Mouse (Mus musculus) intestine, embryonic 14.5 days (tissue): Measurements from ENCODE around the gene Txnip. TPM values are rescaled to one million over a fixed set of nuclear protein-coding genes. Genes with fewer than 3 reads are reported as not detected.

ENCODE experiments used
- ATAC-seq: fragments of 200-750 bp; cut with Nextera tagmentation; replicated peaks from 2 replicates; pipeline ENCODE4 v1.8.0; 2017; ENCODE audit warnings: low read depth, moderate number of reproducible peaks, moderate TSS enrichment, moderate library complexity; ENCODE audit not compliant: low FRiP score, low TSS enrichment
- DNase-seq: peaks from one replicate; pipeline ENCODE4 v3.0.0-alpha.2; 2018; ENCODE audit warnings: low spot score
- H3K27ac ChIP-seq: fragments of 300-500 bp; sonication (generic); 2 replicates; pipeline ENCODE4 v1.5.1; 2014; ENCODE audit warnings: low read depth, mild to moderate bottlenecking, control low read depth
- H3K27me3 ChIP-seq: fragments of 300-500 bp; sonication (generic); replicated peaks from 2 replicates; pipeline ENCODE4 v1.6.1; 2014; ENCODE audit warnings: low read length, control low read depth; ENCODE audit not compliant: control insufficient read depth, insufficient read depth
- H3K36me3 ChIP-seq: fragments of 300-500 bp; sonication (generic); 2 replicates; pipeline ENCODE4 v1.6.1; 2014; ENCODE audit warnings: low read length, control low read depth; ENCODE audit not compliant: control insufficient read depth, insufficient read depth
- H3K4me1 ChIP-seq: fragments of 300-500 bp; sonication (generic); replicated peaks from 2 replicates; pipeline ENCODE4 v1.6.1; 2014; ENCODE audit warnings: low read length, control low read depth, mixed read lengths; ENCODE audit not compliant: control insufficient read depth, insufficient read depth
- H3K4me2 ChIP-seq: fragments of 300-500 bp; sonication (generic); 2 replicates; pipeline ENCODE4 v1.6.1; 2014; ENCODE audit warnings: low read length
- H3K4me3 ChIP-seq: fragments of 300-500 bp; sonication (generic); 2 replicates; pipeline ENCODE4 v1.5.1; 2014; ENCODE audit warnings: low read depth, low read length, control low read depth, mixed read lengths
- H3K9ac ChIP-seq: fragments of 300-500 bp; sonication (generic); 2 replicates; pipeline ENCODE4 v1.6.1; 2014; ENCODE audit warnings: mild to moderate bottlenecking, low read length
- H3K9me3 ChIP-seq: fragments of 300-500 bp; sonication (generic); 2 replicates; pipeline ENCODE4 v1.6.1; 2016; ENCODE audit warnings: low read length, control low read depth; ENCODE audit not compliant: control insufficient read depth
- WGBS: fragments of 180-500 bp; shearing (Covaris S2); extraction: QIAGEN DNeasy Blood & Tissue Kit; methylation state at CpG from one replicate; pipeline ENCODE4 v1.1.7; 2014; 5-methylcytosine and 5-hydroxymethylcytosine counted together
- polyA plus RNA-seq: library from polyadenylated mRNA; unstranded; fragments of >200 nt; fragmentation: Nextera tagmentation; extraction: Ambion mirVana; gene quantifications from 2 replicates; pipeline ENCODE4 v1.2.1, GENCODE M21; 2014

The Txnip gene
- polyA plus RNA-seq, 1 experiment from 2014 or later, result 154 TPM

- H3K4me3 ChIP-seq, result peak overlapping the region; percentile 48
- no peak overlapping the region for H3K27ac ChIP-seq
- peak overlapping the region; percentile 96 for H3K4me2 ChIP-seq
- H3K4me1 ChIP-seq, result peaks cover 37% of the 10 kb centered on the region
- no peak for ATAC-seq
- WGBS, result 2% methylated on average over 11 of the region's 12 CpGs
- H3K27me3 ChIP-seq, result peaks cover 24% of the 10 kb centered on the region; the same call in 1 of the 2 replicates
- H3K9me3 ChIP-seq, result no peaks in the 10 kb centered on the region
- H3K9ac ChIP-seq, result peak overlapping the region; percentile 50
- H3K36me3 ChIP-seq, result no peaks in the 10 kb centered on the region
- DNase-seq, result no peak
Observed at GRCm38 (mm10) chr3:96596855-96597254, 39.1 kb downstream of the Txnip start.

GRCm38 (mm10) chr3:96597435-96597891 is 39.7 kb downstream of the Txnip start:
- ATAC-seq, result no peak
- H3K9me3 ChIP-seq, result no peaks in the 10 kb centered on the region
- peak overlapping the region; percentile 48 for H3K4me3 ChIP-seq
- peak overlapping the region; percentile 47 for H3K27ac ChIP-seq
- H3K36me3 ChIP-seq, result no peaks in the 10 kb centered on the region
- peaks cover 35% of the 10 kb centered on the region for H3K4me1 ChIP-seq
- peak overlapping the region; percentile 96 for H3K4me2 ChIP-seq
- under 1% methylated on average over 40 of the region's 40 CpGs for WGBS
- peak; percentile 78 for DNase-seq
- peaks cover 24% of the 10 kb centered on the region; the same call in 1 of the 2 replicates for H3K27me3 ChIP-seq
- peak overlapping the region; percentile 50 for H3K9ac ChIP-seq

GRCm38 (mm10) chr3:96598156-96599068 is 40.7 kb downstream of the Txnip start:
- Histone ChIP-seq H3K36me3 (0 out of 2 replicates have a peak, but pooled peaks cover under 1% of the 10 kb centered on the region), H3K27ac (peak overlapping the region; percentile 47), H3K9me3 (no peaks in the 10 kb centered on the region), H3K27me3 (peaks cover 24% of the 10 kb centered on the region; the same call in 1 of the 2 replicates), H3K4me2 (peak overlapping the region; percentile 96), H3K9ac (peak overlapping the region; percentile 50), H3K4me3 (peak overlapping the region; percentile 48), H3K4me1 (peaks cover 34% of the 10 kb centered on the region)
- 1% methylated on average over 54 of the region's 54 CpGs for WGBS
- DNase-seq (peak; percentile 82), ATAC-seq (no peak)

GRCm38 (mm10) chr3:96599069-96599393 is 41.3 kb downstream of the Txnip start:
- 56% methylated on average over 8 of the region's 8 CpGs for WGBS
- Histone ChIP-seq H3K9ac (no peak overlapping the region), H3K36me3 (peaks cover 7% of the 10 kb centered on the region; the same call in 1 of the 2 replicates), H3K4me3 (0 out of 2 replicates have a peak overlapping the region, but pooled peaks have one; percentile 48), H3K27me3 (peaks cover 24% of the 10 kb centered on the region; the same call in 1 of the 2 replicates), H3K9me3 (no peaks in the 10 kb centered on the region), H3K27ac (no peak overlapping the region), H3K4me1 (peaks cover 38% of the 10 kb centered on the region), H3K4me2 (peak overlapping the region; percentile 96)
- DNase-seq (no peak), ATAC-seq (no peak)

GRCm38 (mm10) chr3:96599411-96599810 is 41.7 kb downstream of the Txnip start:
- peaks cover 38% of the 10 kb centered on the region for H3K4me1 ChIP-seq
- H3K36me3 ChIP-seq, result peaks cover 7% of the 10 kb centered on the region; the same call in 1 of the 2 replicates
- H3K27ac ChIP-seq, result no peak overlapping the region
- H3K9me3 ChIP-seq, result no peaks in the 10 kb centered on the region
- H3K4me2 ChIP-seq, result no peak overlapping the region
- H3K9ac ChIP-seq, result no peak overlapping the region
- 83% methylated on average over 3 of the region's 3 CpGs for WGBS
- ATAC-seq, result no peak
- peaks cover 24% of the 10 kb centered on the region; the same call in 1 of the 2 replicates for H3K27me3 ChIP-seq
- no peak overlapping the region for H3K4me3 ChIP-seq
- DNase-seq, result no peak

GRCm38 (mm10) chr3:96600639-96601250 is 43.0 kb downstream of the Txnip start, which contains the start of gene Lix1l:
Gene Lix1l, plus strand, starts transcription at chr3:96601149.
- Histone ChIP-seq H3K4me2 (peak within 1 kb of the TSS; percentile 74), H3K4me3 (peak within 1 kb of the TSS; percentile 65), H3K27ac (peak within 1 kb of the TSS; percentile 94), H3K9ac (peak within 1 kb of the TSS; percentile 70), H3K9me3 (no peaks in the 10 kb centered on the region), H3K4me1 (peaks cover 36% of the 10 kb centered on the region), H3K27me3 (peaks cover 17% of the 10 kb centered on the region; the same call in 1 of the 2 replicates), H3K36me3 (peaks cover 10% of the 10 kb centered on the region; the same call in 1 of the 2 replicates)
- DNase-seq, result peak; percentile 91
- ATAC-seq, result peak; percentile 91
- under 1% methylated on average over 27 of the region's 27 CpGs for WGBS

- WGBS, result under 1% methylated on average over 30 of the region's 40 CpGs
- peak; percentile 79 for DNase-seq
- ATAC-seq, result peak; percentile 57
Observed at GRCm38 (mm10) chr3:96601251-96601787, 43.6 kb downstream of the Txnip start.

More at GRCm38 (mm10) chr3:96601251-96601787, 43.6 kb downstream of the Txnip start:
- H3K4me2 ChIP-seq, result peak overlapping the region; percentile 74
- no peaks in the 10 kb centered on the region for H3K9me3 ChIP-seq
- peaks cover 13% of the 10 kb centered on the region; the same call in 1 of the 2 replicates for H3K27me3 ChIP-seq
- H3K4me3 ChIP-seq, result peak overlapping the region; percentile 65
- H3K9ac ChIP-seq, result peak overlapping the region; percentile 70
- peaks cover 30% of the 10 kb centered on the region for H3K4me1 ChIP-seq
- H3K27ac ChIP-seq, result peak overlapping the region; percentile 94
- peaks cover 10% of the 10 kb centered on the region; the same call in 1 of the 2 replicates for H3K36me3 ChIP-seq
